Mouse (Mus musculus) cerebellum, adult 2 months (tissue): ENCODE measurements around the gene Rassf3.

ENCODE experiments used
- CTCF ChIP-seq: fragments of 200-500 bp; IDR thresholded peaks from 2 replicates; pipeline ENCODE4 v1.5.1; 2011; ENCODE audit warnings: low read depth, mild to moderate bottlenecking, control low read depth, low read length, moderate library complexity, borderline replicate concordance; ENCODE audit not compliant: insufficient read depth
- POLR2A ChIP-seq: fragments of 200-500 bp; IDR thresholded peaks from 2 replicates; pipeline ENCODE4 v1.6.1; 2011; ENCODE audit warnings: low read length, control low read depth, borderline replicate concordance; ENCODE audit not compliant: insufficient read depth

DNA sequence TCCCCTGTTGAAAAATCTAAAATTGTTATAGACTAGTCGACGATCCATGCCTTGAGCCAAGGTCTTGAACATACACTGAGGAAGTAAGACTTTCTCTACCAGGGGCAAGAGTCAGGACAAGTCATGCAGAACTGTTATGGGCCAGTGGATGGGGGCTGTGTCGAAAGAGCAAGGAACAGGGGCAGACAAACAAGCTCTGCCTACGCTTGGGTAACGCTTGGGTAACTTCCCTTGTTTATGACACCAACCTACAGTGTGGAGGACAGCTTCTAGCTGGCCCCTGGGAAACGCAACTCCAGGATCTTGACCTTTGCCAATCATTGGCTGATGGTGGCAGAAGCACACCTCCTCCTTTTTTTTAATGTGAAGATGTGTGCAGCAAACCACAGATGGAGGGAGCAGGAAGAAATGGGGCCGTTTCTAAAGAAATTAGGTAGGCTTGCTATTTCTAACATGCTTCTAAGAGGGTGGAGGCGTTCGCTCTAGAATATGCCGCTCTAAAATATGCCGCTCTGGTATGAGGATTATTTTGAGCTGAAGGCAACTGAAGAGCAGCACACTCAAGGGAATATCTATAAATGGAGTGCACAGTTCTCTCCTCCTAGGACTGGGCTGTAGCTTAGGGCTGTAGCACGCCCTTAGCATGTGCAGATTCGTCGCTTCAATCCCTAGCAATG is 12.6 kb upstream of the Rassf3 start:
- no peak for TF ChIP-seq POLR2A
- TF ChIP-seq CTCF: no peak
